ENCODE assay signal across 12 mouse cellular contexts in genomic region chr4:63009821-63010220, GRCm38 (mm10). TPM values are rescaled to one million over a fixed set of nuclear protein-coding genes. Genes with fewer than 3 reads are reported as not detected.
DNase-seq lines count a peak whose midpoint lies in the region; ATAC-seq lines count a peak whose summit lies in the region.
"Had no signal": no experiment of that assay in that cellular context is flagged by ENCODE, and none has a peak within 500 bp of the region (broad histone marks: within the 10 kb centered on the region; RNA-seq: fewer than 3 reads in every experiment).

No protein-coding gene starts in this region.

- 0 out of 2 replicates have a peak, but pooled peaks cover 5% of the 10 kb centered on the region for H3K36me3 ChIP-seq in embryonic facial prominence, embryonic 14.5 days (ENCODE audit: control insufficient read depth, insufficient read depth, low read length)
- no peaks in the 10 kb centered on the region; the same call in 1 of the 2 replicates for H3K36me3 ChIP-seq in embryonic facial prominence, embryonic 10.5 days (replicated peaks)
- H3K36me3 ChIP-seq in intestine, embryonic 14.5 days (ENCODE audit: control insufficient read depth, insufficient read depth, low read length), result no peaks in the 10 kb centered on the region
- no peaks in the 10 kb centered on the region for H3K36me3 ChIP-seq in intestine, embryonic 15.5 days

- no peak for DNase-seq in embryonic facial prominence, embryonic 14.5 days (ENCODE audit: low spot score)
- no peak for DNase-seq in embryonic facial prominence, embryonic 10.5 days (ENCODE audit: low spot score)
- peak; percentile 43 for DNase-seq in intestine, embryonic 14.5 days (ENCODE audit: low spot score)
- DNase-seq in right cerebral cortex, postnatal 4 days, result peak; percentile 39
- no peak for DNase-seq in right cerebral cortex, postnatal 36 days (ENCODE audit: low spot score in 2 of 2)
- no peak for DNase-seq in urinary bladder, postnatal 14 days (ENCODE audit: low spot score)
- no peak for DNase-seq in left cerebral cortex, adult 11 months (ENCODE audit: low spot score)

- no peak overlapping the region for H3K9ac ChIP-seq in embryonic facial prominence, embryonic 14.5 days (ENCODE audit: low read depth, low read length)
- H3K9ac ChIP-seq in intestine, embryonic 14.5 days (ENCODE audit: low read length), result no peak overlapping the region
- H3K9ac ChIP-seq in intestine, embryonic 15.5 days, result no peak overlapping the region
- H3K9ac ChIP-seq: heart, embryonic 13.5 days; liver, embryonic 14.5 days had no signal

- WGBS in embryonic facial prominence, embryonic 14.5 days, result 43% methylated on average over 1 of the region's 1 CpGs
- 83% methylated on average over 1 of the region's 1 CpGs for WGBS in embryonic facial prominence, embryonic 10.5 days
- 94% methylated on average over 1 of the region's 1 CpGs for WGBS in intestine, embryonic 14.5 days
- WGBS in intestine, embryonic 15.5 days, result 85% methylated on average over 1 of the region's 1 CpGs

- no peaks in the 10 kb centered on the region for H3K27me3 ChIP-seq in embryonic facial prominence, embryonic 14.5 days (replicated peaks; ENCODE audit: control insufficient read depth, insufficient read depth, low read length)
- H3K27me3 ChIP-seq in embryonic facial prominence, embryonic 10.5 days (replicated peaks; ENCODE audit: low read depth, poor library complexity, severe bottlenecking), result no peaks in the 10 kb centered on the region
- no peaks in the 10 kb centered on the region for H3K27me3 ChIP-seq in intestine, embryonic 14.5 days (replicated peaks; ENCODE audit: control insufficient read depth, insufficient read depth, low read length)
- H3K27me3 ChIP-seq in intestine, embryonic 15.5 days (replicated peaks), result no peaks in the 10 kb centered on the region
- H3K27me3 ChIP-seq: heart, embryonic 13.5 days had no signal

- H3K4me1 ChIP-seq in embryonic facial prominence, embryonic 14.5 days (ENCODE audit: control insufficient read depth, insufficient read depth, low read length), result no peaks in the 10 kb centered on the region
- H3K4me1 ChIP-seq in embryonic facial prominence, embryonic 10.5 days, result 0 out of 2 replicates have a peak, but pooled peaks cover 4% of the 10 kb centered on the region
- peaks cover 14% of the 10 kb centered on the region for H3K4me1 ChIP-seq in intestine, embryonic 14.5 days (replicated peaks; ENCODE audit: control insufficient read depth, insufficient read depth, low read length)
- H3K4me1 ChIP-seq in intestine, embryonic 15.5 days (replicated peaks), result peaks cover 29% of the 10 kb centered on the region

- H3K9me3 ChIP-seq in embryonic facial prominence, embryonic 14.5 days (ENCODE audit: control insufficient read depth, low read length), result peaks cover 8% of the 10 kb centered on the region
- H3K9me3 ChIP-seq in embryonic facial prominence, embryonic 10.5 days, result no peaks in the 10 kb centered on the region
- no peaks in the 10 kb centered on the region for H3K9me3 ChIP-seq in intestine, embryonic 14.5 days (ENCODE audit: control insufficient read depth, low read length)
- no peaks in the 10 kb centered on the region for H3K9me3 ChIP-seq in intestine, embryonic 15.5 days

- 0 out of 2 replicates have a peak, but pooled peaks have one; percentile 26 for ATAC-seq in embryonic facial prominence, embryonic 14.5 days (ENCODE audit: low read depth)
- no peak for ATAC-seq in intestine, embryonic 14.5 days (replicated peaks; ENCODE audit: low FRiP score, low TSS enrichment, low read depth)
- no peak for ATAC-seq in intestine, embryonic 15.5 days

- H3K27ac ChIP-seq in embryonic facial prominence, embryonic 14.5 days (replicated peaks; ENCODE audit: low read depth, low read length), result no peak overlapping the region
- H3K27ac ChIP-seq in embryonic facial prominence, embryonic 10.5 days (replicated peaks), result no peak overlapping the region
- no peak overlapping the region for H3K27ac ChIP-seq in intestine, embryonic 14.5 days (ENCODE audit: low read depth)
- H3K27ac ChIP-seq in intestine, embryonic 15.5 days, result no peak overlapping the region
- H3K27ac ChIP-seq: heart, embryonic 13.5 days; kidney, postnatal 0 days; left cerebral cortex, adult 2 months; liver, embryonic 14.5 days had no signal

- no peak overlapping the region for H3K4me2 ChIP-seq in embryonic facial prominence, embryonic 14.5 days (ENCODE audit: low read depth, low read length)
- H3K4me2 ChIP-seq in intestine, embryonic 14.5 days (ENCODE audit: low read length), result no peak overlapping the region
- no peak overlapping the region for H3K4me2 ChIP-seq in intestine, embryonic 15.5 days (replicated peaks)
- H3K4me2 ChIP-seq: heart, embryonic 13.5 days had no signal

- H3K4me3 ChIP-seq in embryonic facial prominence, embryonic 14.5 days (ENCODE audit: low read depth, low read length), result no peak overlapping the region
- H3K4me3 ChIP-seq in embryonic facial prominence, embryonic 10.5 days, result no peak overlapping the region
- no peak overlapping the region for H3K4me3 ChIP-seq in intestine, embryonic 14.5 days (ENCODE audit: low read depth, low read length)
- no peak overlapping the region for H3K4me3 ChIP-seq in intestine, embryonic 15.5 days (replicated peaks)
- H3K4me3 ChIP-seq: heart, embryonic 13.5 days; left cerebral cortex, adult 2 months had no signal

RNA-seq across cellular contexts. Expression of gene Zfp618, which starts 44.4 kb away (rescaled TPM):
- polyA plus RNA-seq in embryonic facial prominence, embryonic 14.5 days (2014; fragmentation: Nextera tagmentation; extraction: Ambion mirVana), result 17.6 and 22.7 TPM in 2 replicates
- polyA plus RNA-seq in embryonic facial prominence, embryonic 10.5 days (2016; fragmentation: Nextera tagmentation; extraction: Ambion mirVana), result 23.0 and 26.9 TPM in 2 replicates
- 23.3 and 27.6 TPM in 2 replicates for polyA plus RNA-seq in intestine, embryonic 14.5 days (2014; fragmentation: Nextera tagmentation; extraction: Ambion mirVana)
- polyA plus RNA-seq in intestine, embryonic 15.5 days (2015; fragmentation: Nextera tagmentation; extraction: Ambion mirVana), result 20.1 and 20.6 TPM in 2 replicates

Comparison
In these comparisons a context has a peak if more than half of its experiments do, and no peak if none do; other contexts are left out.
1. DNase-seq: peak in intestine, embryonic 14.5 days (single experiment) and right cerebral cortex, postnatal 4 days (single experiment); none in embryonic facial prominence, embryonic 14.5 days (single experiment), embryonic facial prominence, embryonic 10.5 days (single experiment), right cerebral cortex, postnatal 36 days (0 of 2), urinary bladder, postnatal 14 days (single experiment) and left cerebral cortex, adult 11 months (single experiment).